Mouse (Mus musculus) E14TG2a.4 (cell line): ENCODE measurements around the gene Saxo1.

Experiments
- CTCF ChIP-seq: conservative IDR thresholded peaks from 2 replicates; pipeline ENCODE4 v1.5.1; 2014; ENCODE audit warnings: low read length
- POU5F1 ChIP-seq: IDR thresholded peaks from 2 replicates; pipeline ENCODE4 v1.6.1; 2014; ENCODE audit warnings: low read length, borderline replicate concordance

- no peak for TF ChIP-seq CTCF
- no peak for TF ChIP-seq POU5F1
Observed at GRCm38 (mm10) chr4:86483013-86483615, 75.0 kb downstream of the Saxo1 start.
